Mouse (Mus musculus) liver, embryonic 16.5 days (tissue): ENCODE measurements around the gene Trank1. TPM values are rescaled to one million over a fixed set of nuclear protein-coding genes. Genes with fewer than 3 reads are reported as not detected.

Source experiments
- ATAC-seq: fragments of 200-750 bp; cut with Nextera tagmentation; 2 replicates; pipeline ENCODE4 v1.8.0; 2017; ENCODE audit warnings: low read depth, mild to moderate bottlenecking, moderate number of reproducible peaks, moderate library complexity
- H3K27ac ChIP-seq: fragments of 300-500 bp; sonication (generic); 2 replicates; pipeline ENCODE4 v1.5.1; 2014; ENCODE audit warnings: mild to moderate bottlenecking, low read length
- H3K27me3 ChIP-seq: fragments of 300-500 bp; sonication (generic); 2 replicates; pipeline ENCODE4 v1.6.1; 2014; ENCODE audit warnings: low read depth, low read length, mixed read lengths; ENCODE audit not compliant: control insufficient read depth, insufficient read depth
- H3K36me3 ChIP-seq: fragments of 300-500 bp; sonication (generic); 2 replicates; pipeline ENCODE4 v1.6.1; 2014; ENCODE audit warnings: mild to moderate bottlenecking; ENCODE audit not compliant: control insufficient read depth, insufficient read depth
- H3K4me1 ChIP-seq: fragments of 300-500 bp; sonication (generic); 2 replicates; pipeline ENCODE4 v1.6.1; 2014; ENCODE audit warnings: low read depth, low read length, mixed read lengths; ENCODE audit not compliant: control insufficient read depth
- H3K4me2 ChIP-seq: fragments of 300-500 bp; sonication (generic); 2 replicates; pipeline ENCODE4 v1.6.1; 2014; ENCODE audit warnings: low read depth, low read length, mixed read lengths
- H3K4me3 ChIP-seq: fragments of 300-500 bp; sonication (generic); 2 replicates; pipeline ENCODE4 v1.5.1; 2014; ENCODE audit warnings: low read depth, mild to moderate bottlenecking, low read length
- H3K9ac ChIP-seq: fragments of 300-500 bp; sonication (generic); 2 replicates; pipeline ENCODE4 v1.6.1; 2014; ENCODE audit warnings: low read depth, low read length
- H3K9me3 ChIP-seq: fragments of 300-500 bp; sonication (generic); replicated peaks from 2 replicates; pipeline ENCODE4 v1.6.1; 2016; ENCODE audit warnings: low read length; ENCODE audit not compliant: control insufficient read depth
- WGBS: fragments of 180-500 bp; shearing (Covaris S2); extraction: QIAGEN DNeasy Blood & Tissue Kit; methylation state at CpG from one replicate; pipeline ENCODE4 v1.1.7; 2014; ENCODE audit not compliant: insufficient replicate concordance; 5-methylcytosine and 5-hydroxymethylcytosine counted together
- polyA plus RNA-seq: library from polyadenylated mRNA; unstranded; fragments of >200 nt; fragmentation: Nextera tagmentation; extraction: Ambion mirVana; gene quantifications from 2 replicates; pipeline ENCODE4 v1.2.1, GENCODE M21; 2015

The Trank1 gene
- polyA plus RNA-seq, 1 experiment from 2014 or later, result 0.02 TPM

- no peaks in the 10 kb centered on the region for H3K9me3 ChIP-seq
- no peaks in the 10 kb centered on the region for H3K4me1 ChIP-seq
- H3K4me3 ChIP-seq, result no peak overlapping the region
- H3K4me2 ChIP-seq, result no peak overlapping the region
- H3K27me3 ChIP-seq, result no peaks in the 10 kb centered on the region
- 59% methylated on average over 5 of the region's 5 CpGs for WGBS
- H3K36me3 ChIP-seq, result no peaks in the 10 kb centered on the region
- H3K9ac ChIP-seq, result no peak overlapping the region
- no peak overlapping the region for H3K27ac ChIP-seq
- ATAC-seq, result no peak
Observed at GRCm38 (mm10) chr9:111395265-111395664, 83.7 kb downstream of the Trank1 start.

GRCm38 (mm10) chr9:111398059-111398458 is 86.5 kb downstream of the Trank1 start:
- H3K9me3 ChIP-seq, result no peaks in the 10 kb centered on the region
- no peak for ATAC-seq
- H3K4me3 ChIP-seq, result no peak overlapping the region
- no peaks in the 10 kb centered on the region for H3K36me3 ChIP-seq
- H3K4me2 ChIP-seq, result no peak overlapping the region
- no peak overlapping the region for H3K9ac ChIP-seq
- no peaks in the 10 kb centered on the region for H3K27me3 ChIP-seq
- WGBS, result 25% methylated on average over 2 of the region's 2 CpGs
- H3K27ac ChIP-seq, result no peak overlapping the region
- H3K4me1 ChIP-seq, result no peaks in the 10 kb centered on the region

GRCm38 (mm10) chr9:111400089-111400488 is 88.5 kb downstream of the Trank1 start:
- Histone ChIP-seq H3K36me3 (no peaks in the 10 kb centered on the region), H3K4me1 (no peaks in the 10 kb centered on the region), H3K4me3 (no peak overlapping the region), H3K27me3 (no peaks in the 10 kb centered on the region), H3K4me2 (no peak overlapping the region), H3K9me3 (no peaks in the 10 kb centered on the region), H3K27ac (no peak overlapping the region), H3K9ac (no peak overlapping the region)
- ATAC-seq, result no peak
- WGBS, result 56% methylated on average over 4 of the region's 4 CpGs

GRCm38 (mm10) chr9:111403159-111403558 is 91.6 kb downstream of the Trank1 start:
- no peak overlapping the region for H3K27ac ChIP-seq
- no peaks in the 10 kb centered on the region for H3K9me3 ChIP-seq
- no peak overlapping the region for H3K4me2 ChIP-seq
- no peak overlapping the region for H3K4me3 ChIP-seq
- no peaks in the 10 kb centered on the region for H3K36me3 ChIP-seq
- no peak for ATAC-seq
- WGBS, result 62% methylated on average over 4 of the region's 4 CpGs
- H3K27me3 ChIP-seq, result no peaks in the 10 kb centered on the region
- no peak overlapping the region for H3K9ac ChIP-seq
- no peaks in the 10 kb centered on the region for H3K4me1 ChIP-seq

- H3K4me1 ChIP-seq, result no peaks in the 10 kb centered on the region
- no peaks in the 10 kb centered on the region for H3K27me3 ChIP-seq
- no peak overlapping the region for H3K9ac ChIP-seq
- H3K36me3 ChIP-seq, result no peaks in the 10 kb centered on the region
- ATAC-seq, result no peak
- 64% methylated on average over 12 of the region's 12 CpGs for WGBS
- no peak overlapping the region for H3K27ac ChIP-seq
- no peak overlapping the region for H3K4me3 ChIP-seq
- no peak overlapping the region for H3K4me2 ChIP-seq
- H3K9me3 ChIP-seq, result no peaks in the 10 kb centered on the region
Observed at GRCm38 (mm10) chr9:111404346-111405079, 93.0 kb downstream of the Trank1 start.

- no peaks in the 10 kb centered on the region for H3K4me1 ChIP-seq
- no peak for ATAC-seq
- H3K9ac ChIP-seq, result no peak overlapping the region
- H3K36me3 ChIP-seq, result no peaks in the 10 kb centered on the region
- H3K4me3 ChIP-seq, result no peak overlapping the region
- H3K27me3 ChIP-seq, result no peaks in the 10 kb centered on the region
- no peak overlapping the region for H3K27ac ChIP-seq
- 64% methylated on average over 6 of the region's 6 CpGs for WGBS
- no peaks in the 10 kb centered on the region for H3K9me3 ChIP-seq
- no peak overlapping the region for H3K4me2 ChIP-seq
Observed at GRCm38 (mm10) chr9:111405080-111405428, 93.5 kb downstream of the Trank1 start.

- Histone ChIP-seq H3K27ac (no peak overlapping the region), H3K4me2 (no peak overlapping the region), H3K9ac (no peak overlapping the region), H3K36me3 (no peaks in the 10 kb centered on the region), H3K4me1 (no peaks in the 10 kb centered on the region), H3K4me3 (no peak overlapping the region), H3K9me3 (no peaks in the 10 kb centered on the region), H3K27me3 (no peaks in the 10 kb centered on the region)
- 59% methylated on average over 6 of the region's 6 CpGs for WGBS
- ATAC-seq, result no peak
Observed at GRCm38 (mm10) chr9:111408012-111408411, 96.5 kb downstream of the Trank1 start.

GRCm38 (mm10) chr9:111408427-111408826 is 96.9 kb downstream of the Trank1 start:
- H3K36me3 ChIP-seq, result no peaks in the 10 kb centered on the region
- WGBS, result 59% methylated on average over 10 of the region's 10 CpGs
- no peak for ATAC-seq
- no peak overlapping the region for H3K4me2 ChIP-seq
- no peaks in the 10 kb centered on the region for H3K27me3 ChIP-seq
- no peaks in the 10 kb centered on the region for H3K4me1 ChIP-seq
- H3K9ac ChIP-seq, result no peak overlapping the region
- no peak overlapping the region for H3K27ac ChIP-seq
- no peaks in the 10 kb centered on the region for H3K9me3 ChIP-seq
- H3K4me3 ChIP-seq, result no peak overlapping the region

GRCm38 (mm10) chr9:111412471-111413160 is 101.1 kb downstream of the Trank1 start:
- Histone ChIP-seq H3K36me3 (no peaks in the 10 kb centered on the region), H3K27me3 (no peaks in the 10 kb centered on the region), H3K4me1 (no peaks in the 10 kb centered on the region), H3K4me3 (no peak overlapping the region), H3K27ac (no peak overlapping the region), H3K4me2 (no peak overlapping the region), H3K9me3 (no peaks in the 10 kb centered on the region), H3K9ac (no peak overlapping the region)
- WGBS, result 73% methylated on average over 16 of the region's 16 CpGs
- no peak for ATAC-seq
